Mouse (Mus musculus) neural tube, embryonic 14.5 days (tissue): ENCODE measurements around the gene Gpkow. TPM values are rescaled to one million over a fixed set of nuclear protein-coding genes. Genes with fewer than 3 reads are reported as not detected.
"Not testable (repeated sequence)": the region's sequence is repeated elsewhere in the genome, so short reads cannot be mapped to it uniquely, and the experiment has no call there.

ENCODE experiments used
- ATAC-seq: fragments of 200-750 bp; cut with Nextera tagmentation; 2 replicates; pipeline ENCODE4 v1.8.0; 2017; ENCODE audit warnings: low read depth, mild to moderate bottlenecking, moderate TSS enrichment, moderate library complexity
- H3K27ac ChIP-seq: fragments of 300-500 bp; sonication (generic); 2 replicates; pipeline ENCODE4 v1.5.1; 2014; ENCODE audit warnings: low read depth, mild to moderate bottlenecking, control low read depth, low read length, moderate library complexity, mixed read lengths
- H3K27me3 ChIP-seq: fragments of 300-500 bp; sonication (generic); 2 replicates; pipeline ENCODE4 v1.6.1; 2014; ENCODE audit warnings: low read length; ENCODE audit not compliant: control insufficient read depth, insufficient read depth
- H3K36me3 ChIP-seq: fragments of 300-500 bp; sonication (generic); 2 replicates; pipeline ENCODE4 v1.6.1; 2014; ENCODE audit warnings: low read length, mixed read lengths; ENCODE audit not compliant: control insufficient read depth, insufficient read depth
- H3K4me1 ChIP-seq: fragments of 300-500 bp; sonication (generic); 2 replicates; pipeline ENCODE4 v1.6.1; 2014; ENCODE audit warnings: low read length; ENCODE audit not compliant: control insufficient read depth, insufficient read depth
- H3K4me2 ChIP-seq: fragments of 300-500 bp; sonication (generic); 2 replicates; pipeline ENCODE4 v1.6.1; 2014; ENCODE audit warnings: mild to moderate bottlenecking, low read depth, low read length, control low read depth
- H3K4me3 ChIP-seq: fragments of 300-500 bp; sonication (generic); 2 replicates; pipeline ENCODE4 v1.5.1; 2014; ENCODE audit warnings: low read depth, low read length, control low read depth, mixed read lengths
- H3K9ac ChIP-seq: fragments of 300-500 bp; sonication (generic); replicated peaks from 2 replicates; pipeline ENCODE4 v1.6.1; 2014; ENCODE audit warnings: low read depth, mild to moderate bottlenecking, control low read depth, low read length, mixed read lengths
- H3K9me3 ChIP-seq: fragments of 300-500 bp; sonication (generic); 2 replicates; pipeline ENCODE4 v1.6.1; 2016; ENCODE audit warnings: low read length; ENCODE audit not compliant: control insufficient read depth
- WGBS: fragments of 180-500 bp; shearing (Covaris S2); extraction: QIAGEN DNeasy Blood & Tissue Kit; methylation state at CpG from one replicate; pipeline ENCODE4 v1.1.7; 2014; 5-methylcytosine and 5-hydroxymethylcytosine counted together
- polyA plus RNA-seq: library from polyadenylated mRNA; unstranded; fragments of >200 nt; fragmentation: Nextera tagmentation; extraction: Ambion mirVana; gene quantifications from 2 replicates; pipeline ENCODE4 v1.2.1, GENCODE M21; 2014

Gene Gpkow
- polyA plus RNA-seq, 1 experiment from 2014 or later: 50.0 TPM

DNA sequence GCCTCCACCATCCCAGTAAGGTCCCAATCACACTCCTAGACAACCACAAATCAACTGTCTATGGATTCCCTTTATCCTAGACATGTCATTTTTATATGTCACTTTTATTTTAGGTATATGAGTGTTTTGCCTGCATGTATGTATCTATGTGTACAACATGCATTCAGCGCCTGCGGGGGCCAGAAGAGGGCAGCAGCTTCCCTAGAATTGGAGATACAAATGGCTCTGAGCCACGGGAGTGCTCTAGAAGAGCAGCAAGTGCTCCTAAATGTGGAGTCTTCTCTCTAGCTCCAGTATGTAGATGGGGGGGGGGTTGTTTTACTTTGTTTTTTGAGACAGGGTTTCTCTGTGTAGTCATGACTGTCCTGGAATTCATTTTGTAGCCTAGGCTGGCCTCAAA is 56.7 kb downstream of the Gpkow start:
- 30% methylated on average over 3 of the region's 3 CpGs for WGBS
- not testable (repeated sequence) for H3K9me3 ChIP-seq, H3K27ac ChIP-seq, H3K27me3 ChIP-seq, H3K4me2 ChIP-seq, H3K4me3 ChIP-seq, ATAC-seq, H3K9ac ChIP-seq, H3K36me3 ChIP-seq, H3K4me1 ChIP-seq

Other genes starting within 250 kb of the Gpkow start
- 0.11 and 0.32 TPM in 2 replicates for gene Foxp3, start 123.5 kb upstream of the Gpkow start, polyA plus RNA-seq
- gene Ppp1r3f, start 122.8 kb upstream of the Gpkow start, polyA plus RNA-seq: 6.2 and 7.3 TPM in 2 replicates
- gene Ccdc22, start 91.6 kb upstream of the Gpkow start, polyA plus RNA-seq: 27.0 and 29.6 TPM in 2 replicates
- gene Cacna1f, start 90.0 kb upstream of the Gpkow start, polyA plus RNA-seq: 0.12 and 0.23 TPM in 2 replicates
- gene Syp, start 58.7 kb upstream of the Gpkow start, polyA plus RNA-seq: 81.4 and 149 TPM in 2 replicates
- gene Prickle3, start 39.9 kb upstream of the Gpkow start, polyA plus RNA-seq: 1.3 and 2.0 TPM in 2 replicates
- 12.5 and 23.2 TPM in 2 replicates for gene Plp2, start 25.7 kb upstream of the Gpkow start, polyA plus RNA-seq
- 0.20 TPM in 1 of 2 replicates, not detected in the other for gene Magix, start 15.9 kb upstream of the Gpkow start, polyA plus RNA-seq
- gene Wdr45, start 17.2 kb downstream of the Gpkow start, polyA plus RNA-seq: 22.3 and 23.6 TPM in 2 replicates
- 0.47 and 2.9 TPM in 2 replicates for gene Gm45208, start 25.1 kb downstream of the Gpkow start, polyA plus RNA-seq
- 137 and 147 TPM in 2 replicates for gene Praf2, start 31.3 kb downstream of the Gpkow start, polyA plus RNA-seq
- 55.9 and 57.1 TPM in 2 replicates for gene Ccdc120, start 53.8 kb downstream of the Gpkow start, polyA plus RNA-seq
- 16.6 and 23.8 TPM in 2 replicates for gene Tfe3, start 65.4 kb downstream of the Gpkow start, polyA plus RNA-seq
- 57.3 and 74.5 TPM in 2 replicates for gene Gripap1, start 92.6 kb downstream of the Gpkow start, polyA plus RNA-seq
- 5.8 and 7.7 TPM in 2 replicates for gene Kcnd1, start 125.2 kb downstream of the Gpkow start, polyA plus RNA-seq
- gene Otud5, start 144.2 kb downstream of the Gpkow start, polyA plus RNA-seq: 26.8 and 28.1 TPM in 2 replicates
- 20.7 and 22.9 TPM in 2 replicates for gene Pim2, start 181.1 kb downstream of the Gpkow start, polyA plus RNA-seq
- gene Slc35a2, start 186.9 kb downstream of the Gpkow start, polyA plus RNA-seq: 23.6 and 25.1 TPM in 2 replicates
- 184 and 191 TPM in 2 replicates for gene Pqbp1, start 202.1 kb downstream of the Gpkow start, polyA plus RNA-seq
- gene Timm17b, start 202.2 kb downstream of the Gpkow start, polyA plus RNA-seq: 146 and 167 TPM in 2 replicates
- not detected in 2 replicates for gene Gm10491, start 210.7 kb downstream of the Gpkow start, polyA plus RNA-seq
- not detected in 2 replicates for gene Gm10490, start 212.4 kb downstream of the Gpkow start, polyA plus RNA-seq
- 245 and 258 TPM in 2 replicates for gene Pcsk1n, start 222.7 kb downstream of the Gpkow start, polyA plus RNA-seq
- not detected in 2 replicates for gene Eras, start 231.5 kb downstream of the Gpkow start, polyA plus RNA-seq